Mouse (Mus musculus): ENCODE data around the gene Tmem131.

Tmem131 gene

DNA sequence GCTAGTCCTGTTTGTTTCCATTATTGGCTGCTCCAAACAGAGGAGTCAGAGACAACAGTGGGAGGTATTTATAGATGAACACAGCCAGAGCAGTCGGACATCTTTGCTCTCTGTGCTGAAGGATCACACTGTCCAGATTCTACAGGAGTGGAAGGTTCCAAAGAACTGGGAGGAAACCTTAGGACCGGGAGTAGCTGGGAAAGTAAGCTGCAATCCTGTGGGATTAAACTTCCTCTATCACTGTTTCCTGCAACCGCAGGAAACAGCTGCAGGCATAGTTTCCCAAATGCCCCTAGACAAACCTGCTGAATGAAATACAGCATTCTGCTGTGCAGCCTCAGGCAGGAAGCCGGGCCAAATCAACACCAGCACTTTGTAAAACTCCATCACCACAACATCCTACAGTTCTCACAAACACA, 83.0 kb downstream of the Tmem131 start:
- H3K27me3 ChIP-seq (ENCODE audit: insufficient read depth, low read length) = no peaks in the 10 kb centered on the region
- no peaks in the 10 kb centered on the region for H3K9me3 ChIP-seq (ENCODE audit: low read length)
- H3K4me1 ChIP-seq (replicated peaks; ENCODE audit: low read depth, low read length) = peaks cover 73% of the 10 kb centered on the region
- TF ChIP-seq POU5F1 (IDR thresholded peaks at IDR 0.05; ENCODE audit: borderline replicate concordance, low read length) (no peak), NANOG (IDR thresholded peaks at IDR 0.05; ENCODE audit: borderline replicate concordance, low read length) (no peak), CTCF (conservative IDR thresholded peaks at IDR 0.05; ENCODE audit: low read length) (no peak)
- H3K4me3 ChIP-seq (replicated peaks; ENCODE audit: low read length) = no peak overlapping the region
- H3K36me3 ChIP-seq (ENCODE audit: insufficient read depth, low read length) = peaks cover 76% of the 10 kb centered on the region

DNA sequence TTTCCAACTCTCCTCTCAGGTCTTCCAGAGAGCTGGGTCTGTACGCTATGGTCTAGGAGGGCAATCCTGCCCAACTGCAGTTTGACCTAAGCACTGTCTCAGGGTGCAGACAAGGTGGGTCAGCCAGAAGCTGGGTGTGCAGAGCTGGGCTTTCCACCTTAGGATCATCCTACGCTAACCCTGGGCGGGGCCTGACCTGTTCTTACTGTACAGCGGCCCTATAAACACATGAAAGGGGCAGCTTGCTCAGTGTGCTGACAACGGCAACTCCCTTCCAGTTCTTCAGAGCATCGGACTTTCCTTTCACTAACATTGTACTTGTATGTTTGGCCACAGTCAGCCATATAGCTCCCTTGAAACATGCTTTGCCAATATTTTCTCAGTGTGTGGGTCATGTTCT, 86.4 kb downstream of the Tmem131 start:
- TF ChIP-seq NANOG (IDR thresholded peaks at IDR 0.05; ENCODE audit: borderline replicate concordance, low read length) (no peak), CTCF (conservative IDR thresholded peaks at IDR 0.05; ENCODE audit: low read length) (no peak), POU5F1 (IDR thresholded peaks at IDR 0.05; ENCODE audit: borderline replicate concordance, low read length) (no peak)
- peaks cover 93% of the 10 kb centered on the region for H3K4me1 ChIP-seq (replicated peaks; ENCODE audit: low read depth, low read length)

DNA sequence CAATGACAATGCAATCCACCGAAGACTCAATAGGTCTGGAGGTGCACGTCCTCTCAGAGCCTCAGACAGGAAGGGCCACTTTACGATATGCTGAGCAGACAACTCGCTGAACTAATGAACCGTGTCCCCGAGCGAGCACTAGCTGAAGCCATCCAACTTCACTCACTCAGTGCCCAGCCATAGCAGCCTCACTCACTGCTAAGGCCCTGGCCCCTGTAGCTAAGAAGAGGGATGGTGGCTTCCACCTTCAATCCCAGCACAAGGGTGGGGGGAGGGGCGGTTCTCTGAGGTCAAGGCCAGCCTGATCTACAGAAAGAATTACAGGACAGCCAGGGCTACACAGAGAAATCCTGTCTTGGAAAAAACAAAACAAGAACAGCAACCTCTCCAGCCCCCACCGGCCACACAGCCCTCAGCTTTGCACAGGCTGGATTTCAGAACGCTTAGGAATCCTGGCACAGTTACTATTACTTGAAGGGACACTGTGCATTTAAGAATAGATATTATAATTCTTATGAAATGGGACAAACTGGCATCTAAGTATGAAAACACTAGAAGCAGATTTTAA, 89.2 kb downstream of the Tmem131 start:
- TF ChIP-seq POU5F1 (IDR thresholded peaks at IDR 0.05; ENCODE audit: borderline replicate concordance, low read length) (no peak), CTCF (conservative IDR thresholded peaks at IDR 0.05; ENCODE audit: low read length) (no peak), NANOG (IDR thresholded peaks at IDR 0.05; ENCODE audit: borderline replicate concordance, low read length) (no peak)
- H3K4me1 ChIP-seq (replicated peaks; ENCODE audit: low read depth, low read length) = peaks cover 82% of the 10 kb centered on the region
- no peaks in the 10 kb centered on the region for H3K27me3 ChIP-seq (ENCODE audit: insufficient read depth, low read length)
- H3K4me3 ChIP-seq (replicated peaks; ENCODE audit: low read length) = peak overlapping the region; percentile 29; the same call in 1 of the 2 replicates
- no peaks in the 10 kb centered on the region for H3K9me3 ChIP-seq (ENCODE audit: low read length)
- H3K36me3 ChIP-seq (ENCODE audit: insufficient read depth, low read length) = peaks cover 70% of the 10 kb centered on the region

More for the DNA sequence above, 86.4 kb downstream of the Tmem131 start:
- Histone ChIP-seq H3K4me3 (replicated peaks; ENCODE audit: low read length) (no peak overlapping the region), H3K9me3 (ENCODE audit: low read length) (no peaks in the 10 kb centered on the region), H3K27me3 (ENCODE audit: insufficient read depth, low read length) (no peaks in the 10 kb centered on the region), H3K36me3 (ENCODE audit: insufficient read depth, low read length) (peaks cover 78% of the 10 kb centered on the region)

DNA sequence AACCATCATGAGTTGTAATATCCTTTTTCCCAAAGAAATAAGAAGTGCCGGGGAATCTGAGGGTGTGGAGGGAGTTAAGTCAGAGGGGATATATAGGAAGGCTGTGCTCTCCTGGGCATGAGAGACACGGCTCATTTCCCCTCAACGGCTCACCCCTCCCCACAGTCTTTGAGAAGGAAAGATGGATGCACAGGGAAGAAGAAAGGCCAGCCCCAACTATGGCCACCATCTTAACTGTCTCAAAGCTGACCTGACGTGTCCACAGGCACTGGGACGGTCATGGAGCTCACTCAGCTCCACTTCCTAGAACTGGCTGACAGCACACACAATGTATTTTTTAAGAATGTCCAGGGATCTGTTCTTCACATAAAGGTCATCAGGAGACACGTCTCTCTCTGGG, 91.4 kb downstream of the Tmem131 start:
- no peak overlapping the region for H3K4me3 ChIP-seq (replicated peaks; ENCODE audit: low read length)
- no peak for TF ChIP-seq NANOG (IDR thresholded peaks at IDR 0.05; ENCODE audit: borderline replicate concordance, low read length)
- no peak for TF ChIP-seq POU5F1 (IDR thresholded peaks at IDR 0.05; ENCODE audit: borderline replicate concordance, low read length)
- TF ChIP-seq CTCF (conservative IDR thresholded peaks at IDR 0.05; ENCODE audit: low read length) = no peak

GRCm38 (mm10) chr1:36851392-36851791, 92.1 kb downstream of the Tmem131 start:
- H3K4me1 ChIP-seq (replicated peaks; ENCODE audit: low read depth, low read length) = peaks cover 81% of the 10 kb centered on the region
- H3K4me3 ChIP-seq (replicated peaks; ENCODE audit: low read length) = no peak overlapping the region
- no peaks in the 10 kb centered on the region for H3K27me3 ChIP-seq (ENCODE audit: insufficient read depth, low read length)
- no peaks in the 10 kb centered on the region for H3K9me3 ChIP-seq (ENCODE audit: low read length)
- TF ChIP-seq NANOG (IDR thresholded peaks at IDR 0.05; ENCODE audit: borderline replicate concordance, low read length) (no peak), POU5F1 (IDR thresholded peaks at IDR 0.05; ENCODE audit: borderline replicate concordance, low read length) (no peak), CTCF (conservative IDR thresholded peaks at IDR 0.05; ENCODE audit: low read length) (no peak)
- peaks cover 77% of the 10 kb centered on the region for H3K36me3 ChIP-seq (ENCODE audit: insufficient read depth, low read length)

More for the DNA sequence above, 91.4 kb downstream of the Tmem131 start:
- Histone ChIP-seq H3K9me3 (ENCODE audit: low read length) (no peaks in the 10 kb centered on the region), H3K36me3 (ENCODE audit: insufficient read depth, low read length) (peaks cover 73% of the 10 kb centered on the region), H3K27me3 (ENCODE audit: insufficient read depth, low read length) (no peaks in the 10 kb centered on the region), H3K4me1 (replicated peaks; ENCODE audit: low read depth, low read length) (peaks cover 82% of the 10 kb centered on the region)

DNA sequence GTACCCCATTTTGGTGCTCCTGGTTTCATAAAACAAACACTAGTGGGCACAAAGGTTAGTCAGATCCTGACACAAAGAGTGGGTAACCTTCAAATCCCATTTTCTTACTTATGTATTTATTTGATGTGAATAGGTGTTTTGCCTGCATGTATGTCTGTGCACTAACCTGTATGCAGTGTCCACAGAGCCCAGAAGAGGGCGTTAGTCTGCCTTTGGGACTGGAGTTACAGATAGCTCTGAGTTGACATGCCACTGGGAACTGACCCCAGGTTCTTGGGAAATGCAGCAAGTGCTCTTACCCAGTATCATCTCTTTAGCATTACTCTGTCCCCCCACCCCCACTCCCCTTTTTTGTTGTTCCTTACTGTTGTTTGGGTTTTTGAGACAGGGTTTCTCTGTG, 95.4 kb downstream of the Tmem131 start:
- H3K4me3 ChIP-seq (replicated peaks; ENCODE audit: low read length) = no peak overlapping the region
- no peaks in the 10 kb centered on the region for H3K27me3 ChIP-seq (ENCODE audit: insufficient read depth, low read length)
- no peak for TF ChIP-seq NANOG (IDR thresholded peaks at IDR 0.05; ENCODE audit: borderline replicate concordance, low read length)
- no peak for TF ChIP-seq POU5F1 (IDR thresholded peaks at IDR 0.05; ENCODE audit: borderline replicate concordance, low read length)
- TF ChIP-seq CTCF (conservative IDR thresholded peaks at IDR 0.05; ENCODE audit: low read length) = peak; percentile 44
- H3K4me1 ChIP-seq (replicated peaks; ENCODE audit: low read depth, low read length) = peaks cover 82% of the 10 kb centered on the region
- no peaks in the 10 kb centered on the region for H3K9me3 ChIP-seq (ENCODE audit: low read length)
- H3K36me3 ChIP-seq (ENCODE audit: insufficient read depth, low read length) = peaks cover 75% of the 10 kb centered on the region

GRCm38 (mm10) chr1:36847276-36847675, 96.2 kb downstream of the Tmem131 start:
- H3K4me3 ChIP-seq (replicated peaks; ENCODE audit: low read length) = no peak overlapping the region
- TF ChIP-seq CTCF (conservative IDR thresholded peaks at IDR 0.05; ENCODE audit: low read length) (no peak), NANOG (IDR thresholded peaks at IDR 0.05; ENCODE audit: borderline replicate concordance, low read length) (no peak), POU5F1 (IDR thresholded peaks at IDR 0.05; ENCODE audit: borderline replicate concordance, low read length) (no peak)
- no peaks in the 10 kb centered on the region for H3K9me3 ChIP-seq (ENCODE audit: low read length)
- H3K27me3 ChIP-seq (ENCODE audit: insufficient read depth, low read length) = no peaks in the 10 kb centered on the region
- peaks cover 78% of the 10 kb centered on the region for H3K4me1 ChIP-seq (replicated peaks; ENCODE audit: low read depth, low read length)
- peaks cover 70% of the 10 kb centered on the region for H3K36me3 ChIP-seq (ENCODE audit: insufficient read depth, low read length)

GRCm38 (mm10) chr1:36845031-36845430, 98.4 kb downstream of the Tmem131 start:
- Histone ChIP-seq H3K4me3 (replicated peaks; ENCODE audit: low read length) (0 out of 2 replicates have a peak overlapping the region, but pooled peaks have one; percentile 27), H3K4me1 (replicated peaks; ENCODE audit: low read depth, low read length) (peaks cover 61% of the 10 kb centered on the region), H3K9me3 (ENCODE audit: low read length) (no peaks in the 10 kb centered on the region), H3K36me3 (ENCODE audit: insufficient read depth, low read length) (peaks cover 77% of the 10 kb centered on the region), H3K27me3 (ENCODE audit: insufficient read depth, low read length) (no peaks in the 10 kb centered on the region)
- TF ChIP-seq NANOG (IDR thresholded peaks at IDR 0.05; ENCODE audit: borderline replicate concordance, low read length) = peak; percentile 42; the same call in 1 of the 2 replicates
- no peak for TF ChIP-seq POU5F1 (IDR thresholded peaks at IDR 0.05; ENCODE audit: borderline replicate concordance, low read length)

DNA sequence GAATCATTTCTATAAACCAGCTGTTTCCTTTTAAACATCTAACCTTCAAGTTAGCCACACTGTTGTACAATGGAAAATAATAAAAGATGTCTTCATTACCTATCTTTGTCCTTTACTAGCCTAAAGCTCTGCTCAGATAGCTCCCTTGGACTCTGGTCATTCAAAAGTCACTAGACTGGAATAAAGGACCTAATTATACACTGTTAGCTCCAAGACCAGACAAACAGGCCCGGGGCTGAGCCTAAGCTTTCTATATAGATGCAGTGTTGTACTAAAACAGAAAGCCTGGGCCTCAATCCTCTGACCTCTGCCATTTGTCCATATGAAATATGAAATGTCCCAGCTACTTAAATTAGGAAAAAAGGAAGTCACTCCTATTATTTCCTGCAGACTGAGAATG, 101.7 kb downstream of the Tmem131 start:
- Histone ChIP-seq H3K36me3 (ENCODE audit: insufficient read depth, low read length) (peaks cover 83% of the 10 kb centered on the region), H3K27me3 (ENCODE audit: insufficient read depth, low read length) (no peaks in the 10 kb centered on the region), H3K9me3 (ENCODE audit: low read length) (no peaks in the 10 kb centered on the region), H3K4me3 (replicated peaks; ENCODE audit: low read length) (no peak overlapping the region), H3K4me1 (replicated peaks; ENCODE audit: low read depth, low read length) (peaks cover 59% of the 10 kb centered on the region)
- TF ChIP-seq POU5F1 (IDR thresholded peaks at IDR 0.05; ENCODE audit: borderline replicate concordance, low read length) (no peak), NANOG (IDR thresholded peaks at IDR 0.05; ENCODE audit: borderline replicate concordance, low read length) (no peak), CTCF (conservative IDR thresholded peaks at IDR 0.05; ENCODE audit: low read length) (no peak)

Data from E14TG2a.4 (cell line).